Mouse (Mus musculus) liver (tissue): ENCODE measurements around the gene Olfr1148.

Experiments used
- DNase-seq: peaks from one replicate; pipeline ENCODE4 v3.0.0-alpha.2; 2020; ENCODE audit warnings: mixed read lengths

Gene Olfr1148

GRCm38 (mm10) chr2:87830233-87830632 lies at the start of gene Olfr1148:
Gene Olfr1148 (plus strand): TSS chr2:87830533.
- DNase-seq = no peak

GRCm38 (mm10) chr2:87800292-87800691 lies 30.0 kb upstream of the Olfr1148 start, which contains the start of gene Olfr1143:
Gene Olfr1143 (plus strand): TSS chr2:87800592.
- no peak for DNase-seq

- DNase-seq = no peak
These were observed 20.8 kb upstream of the Olfr1148 start, which contains the start of gene Olfr1145 for GRCm38 (mm10) chr2:87809522-87809921. Gene Olfr1145 (plus strand): TSS chr2:87809822.

GRCm38 (mm10) chr2:87843693-87844092 lies 13.4 kb downstream of the Olfr1148 start, which contains the start of gene Olfr1150-ps1:
Gene Olfr1150-ps1 (plus strand): TSS chr2:87843993.
- DNase-seq = no peak

- DNase-seq = no peak
These were observed 25.2 kb downstream of the Olfr1148 start, which contains the start of gene Olfr1151 for GRCm38 (mm10) chr2:87855562-87855961. Gene Olfr1151 (plus strand): TSS chr2:87855862.

GRCm38 (mm10) chr2:87866192-87866591 lies 35.9 kb downstream of the Olfr1148 start, which contains the start of gene Olfr1152:
Gene Olfr1152 (plus strand): TSS chr2:87866492.
- no peak for DNase-seq
